Mouse (Mus musculus) myocyte (in vitro differentiated cells): Measurements from ENCODE around the gene Gm21731. TPM values are rescaled to one million over a fixed set of nuclear protein-coding genes. Genes with fewer than 3 reads are reported as not detected.
"Not testable (repeated sequence)": the region's sequence is repeated elsewhere in the genome, so short reads cannot be mapped to it uniquely, and the experiment has no call there.

Experiments used
- H3K27me3 ChIP-seq: one replicate; pipeline ENCODE4 v1.6.1; 2011; ENCODE audit not compliant: control insufficient read depth, insufficient read depth, insufficient read length
- H3K36me3 ChIP-seq: one replicate; pipeline ENCODE4 v1.6.1; 2011; ENCODE audit not compliant: control insufficient read depth, insufficient read depth
- H3K4me2 ChIP-seq: one replicate; pipeline ENCODE4 v1.6.1; 2011; ENCODE audit warnings: low read depth, control low read depth
- H3K4me3 ChIP-seq: one replicate; pipeline ENCODE4 v1.5.1; 2011; ENCODE audit warnings: mild to moderate bottlenecking, control low read depth, moderate library complexity
- H3K79me2 ChIP-seq: one replicate; pipeline ENCODE4 v1.6.1; 2011; ENCODE audit not compliant: control insufficient read depth, insufficient read depth
- H3ac ChIP-seq: one replicate; pipeline ENCODE4 v1.6.1; 2011; ENCODE audit not compliant: control insufficient read depth, insufficient read length
- polyA plus RNA-seq: library from polyadenylated mRNA; unstranded; fragments of >200 nt; fragmentation: generic; extraction: Trizol; gene quantifications from one replicate; pipeline ENCODE4 v1.2.1, GENCODE M21; 2012; ENCODE audit warnings: missing spikeins

Gene Gm21731
- polyA plus RNA-seq = not detected

GRCm38 (mm10) chr13:120238811-120239210, at the start of gene Gm21731:
TSS of gene Gm21731 (plus strand) at chr13:120239111.
- not testable (repeated sequence) for H3K36me3 ChIP-seq, H3K4me3 ChIP-seq, H3ac ChIP-seq, H3K27me3 ChIP-seq, H3K4me2 ChIP-seq, H3K79me2 ChIP-seq

- not testable (repeated sequence) for H3K27me3 ChIP-seq, H3K79me2 ChIP-seq, H3K4me3 ChIP-seq, H3ac ChIP-seq, H3K36me3 ChIP-seq, H3K4me2 ChIP-seq
Measured at GRCm38 (mm10) chr13:120196189-120196821, 42.6 kb upstream of the Gm21731 start.

GRCm38 (mm10) chr13:120215847-120216246, 23.1 kb upstream of the Gm21731 start, which contains the start of gene Gm21762:
TSS of gene Gm21762 (minus strand) at chr13:120215947.
- not testable (repeated sequence) for H3K4me2 ChIP-seq, H3ac ChIP-seq, H3K36me3 ChIP-seq, H3K27me3 ChIP-seq, H3K4me3 ChIP-seq, H3K79me2 ChIP-seq

- H3K36me3 ChIP-seq, H3ac ChIP-seq, H3K4me3 ChIP-seq, H3K79me2 ChIP-seq, H3K4me2 ChIP-seq, H3K27me3 ChIP-seq: not testable (repeated sequence)
Measured at GRCm38 (mm10) chr13:120220922-120221321, 18.0 kb upstream of the Gm21731 start.

- H3K4me2 ChIP-seq, H3K36me3 ChIP-seq, H3ac ChIP-seq, H3K79me2 ChIP-seq, H3K27me3 ChIP-seq, H3K4me3 ChIP-seq: not testable (repeated sequence)
Measured at GRCm38 (mm10) chr13:120223012-120223659, 15.8 kb upstream of the Gm21731 start.

- not testable (repeated sequence) for H3ac ChIP-seq, H3K4me2 ChIP-seq
Measured at GRCm38 (mm10) chr13:120231798-120232197, 7.1 kb upstream of the Gm21731 start.

GRCm38 (mm10) chr13:120232447-120233049, 6.4 kb upstream of the Gm21731 start:
- not testable (repeated sequence) for H3ac ChIP-seq, H3K36me3 ChIP-seq, H3K79me2 ChIP-seq, H3K4me3 ChIP-seq, H3K27me3 ChIP-seq, H3K4me2 ChIP-seq

More at GRCm38 (mm10) chr13:120231798-120232197, 7.1 kb upstream of the Gm21731 start:
- not testable (repeated sequence) for H3K4me3 ChIP-seq, H3K27me3 ChIP-seq, H3K79me2 ChIP-seq, H3K36me3 ChIP-seq

- not testable (repeated sequence) for H3K4me2 ChIP-seq, H3K79me2 ChIP-seq, H3ac ChIP-seq, H3K4me3 ChIP-seq, H3K36me3 ChIP-seq, H3K27me3 ChIP-seq
Measured at GRCm38 (mm10) chr13:120251208-120251924, 12.5 kb downstream of the Gm21731 start.

- not testable (repeated sequence) for H3K4me2 ChIP-seq, H3K4me3 ChIP-seq, H3K36me3 ChIP-seq, H3ac ChIP-seq, H3K27me3 ChIP-seq, H3K79me2 ChIP-seq
Measured at GRCm38 (mm10) chr13:120258817-120259658, 20.1 kb downstream of the Gm21731 start.

- H3K27me3 ChIP-seq, H3K79me2 ChIP-seq, H3ac ChIP-seq, H3K4me3 ChIP-seq, H3K36me3 ChIP-seq, H3K4me2 ChIP-seq: not testable (repeated sequence)
Measured at GRCm38 (mm10) chr13:120259718-120260117, 20.8 kb downstream of the Gm21731 start.

GRCm38 (mm10) chr13:120262870-120263269, 24.0 kb downstream of the Gm21731 start, which contains the start of gene AF067061:
TSS of gene AF067061 (plus strand) at chr13:120263114.
- not testable (repeated sequence) for H3K79me2 ChIP-seq, H3K36me3 ChIP-seq, H3K27me3 ChIP-seq, H3K4me3 ChIP-seq, H3K4me2 ChIP-seq, H3ac ChIP-seq

- not testable (repeated sequence) for H3K4me2 ChIP-seq, H3K79me2 ChIP-seq, H3K36me3 ChIP-seq, H3ac ChIP-seq, H3K4me3 ChIP-seq, H3K27me3 ChIP-seq
Measured at GRCm38 (mm10) chr13:120277837-120278236, 38.9 kb downstream of the Gm21731 start.
